Mouse (Mus musculus) liver, adult 2 months (tissue): ENCODE data around the gene Necab3.

Experiments used
- CTCF ChIP-seq: fragments of 200-500 bp; IDR thresholded peaks from 2 replicates; pipeline ENCODE4 v1.5.1; 2011; ENCODE audit warnings: low read depth, low read length, control low read depth
- POLR2A ChIP-seq: fragments of 200-500 bp; IDR thresholded peaks from 2 replicates; pipeline ENCODE4 v1.6.1; 2011; ENCODE audit warnings: low read length, control low read depth; ENCODE audit not compliant: insufficient read depth; ENCODE audit errors: extremely low read depth

- TF ChIP-seq CTCF (no peak), POLR2A (no peak)
Observed at GRCm38 (mm10) chr2:154577744-154578067, 19.0 kb upstream of the Necab3 start.
